Mouse (Mus musculus) limb, embryonic 13.5 days (tissue): Measurements from ENCODE around the gene Lrrc23. TPM values are rescaled to one million over a fixed set of nuclear protein-coding genes. Genes with fewer than 3 reads are reported as not detected.

Experiments
- ATAC-seq: fragments of 200-750 bp; cut with Nextera tagmentation; 2 replicates; pipeline ENCODE4 v1.8.0; 2017; ENCODE audit warnings: low read depth, moderate number of reproducible peaks, moderate TSS enrichment; ENCODE audit not compliant: low FRiP score
- H3K27ac ChIP-seq: fragments of 300-500 bp; sonication (generic); 2 replicates; pipeline ENCODE4 v1.5.1; 2015; ENCODE audit warnings: inconsistent platforms, mild to moderate bottlenecking, moderate library complexity
- H3K27me3 ChIP-seq: fragments of 300-500 bp; sonication (generic); 2 replicates; pipeline ENCODE4 v1.6.1; 2015; ENCODE audit warnings: mild to moderate bottlenecking, inconsistent platforms
- H3K36me3 ChIP-seq: fragments of 300-500 bp; sonication (generic); 2 replicates; pipeline ENCODE4 v1.6.1; 2015; ENCODE audit warnings: inconsistent platforms, mild to moderate bottlenecking, moderate library complexity
- H3K4me1 ChIP-seq: fragments of 300-500 bp; sonication (generic); 2 replicates; pipeline ENCODE4 v1.6.1; 2015; ENCODE audit warnings: inconsistent platforms
- H3K4me2 ChIP-seq: fragments of 300-500 bp; sonication (generic); replicated peaks from 2 replicates; pipeline ENCODE4 v1.6.1; 2015; ENCODE audit warnings: inconsistent platforms, mild to moderate bottlenecking, moderate library complexity
- H3K4me3 ChIP-seq: fragments of 300-500 bp; sonication (generic); 2 replicates; pipeline ENCODE4 v1.5.1; 2015; ENCODE audit warnings: moderate library complexity, mild to moderate bottlenecking, inconsistent platforms
- H3K9ac ChIP-seq: fragments of 300-500 bp; sonication (generic); 2 replicates; pipeline ENCODE4 v1.6.1; 2015; ENCODE audit warnings: mild to moderate bottlenecking, inconsistent platforms
- H3K9me3 ChIP-seq: fragments of 300-500 bp; sonication (generic); 2 replicates; pipeline ENCODE4 v1.6.1; 2016; ENCODE audit warnings: inconsistent platforms
- WGBS: fragments of 180-500 bp; shearing (Covaris S2); methylation state at CpG from one replicate; pipeline ENCODE4 v1.1.7; 2015; 5-methylcytosine and 5-hydroxymethylcytosine counted together
- polyA plus RNA-seq: library from polyadenylated mRNA; unstranded; fragments of >200 nt; fragmentation: Nextera tagmentation; extraction: Ambion mirVana; gene quantifications from 2 replicates; pipeline ENCODE4 v1.2.1, GENCODE M21; 2015

The Lrrc23 gene
- polyA plus RNA-seq, 1 experiment from 2014 or later = 0.59 TPM

- no peak for ATAC-seq
Measured at GRCm38 (mm10) chr6:124759259-124759658, 20.3 kb downstream of the Lrrc23 start.

GRCm38 (mm10) chr6:124758849-124759232, 20.7 kb downstream of the Lrrc23 start:
- H3K4me3 ChIP-seq = peak overlapping the region; percentile 79; the same call in 1 of the 2 replicates
- no peaks in the 10 kb centered on the region for H3K9me3 ChIP-seq
- H3K4me2 ChIP-seq = peak overlapping the region; percentile 90
- 57% methylated on average over 2 of the region's 2 CpGs for WGBS
- peaks cover 42% of the 10 kb centered on the region for H3K4me1 ChIP-seq
- H3K36me3 ChIP-seq = no peaks in the 10 kb centered on the region; the same call in 1 of the 2 replicates
- H3K9ac ChIP-seq = peak overlapping the region; percentile 55
- H3K27ac ChIP-seq = peak overlapping the region; percentile 99
- ATAC-seq = no peak
- H3K27me3 ChIP-seq = peaks cover 27% of the 10 kb centered on the region; the same call in 1 of the 2 replicates

More at GRCm38 (mm10) chr6:124759259-124759658, 20.3 kb downstream of the Lrrc23 start:
- Histone ChIP-seq H3K4me1 (peaks cover 38% of the 10 kb centered on the region), H3K4me2 (peak overlapping the region; percentile 90), H3K27ac (peak overlapping the region; percentile 99), H3K9me3 (no peaks in the 10 kb centered on the region), H3K36me3 (no peaks in the 10 kb centered on the region; the same call in 1 of the 2 replicates), H3K4me3 (peak overlapping the region; percentile 79; the same call in 1 of the 2 replicates), H3K27me3 (peaks cover 31% of the 10 kb centered on the region; the same call in 1 of the 2 replicates), H3K9ac (peak overlapping the region; percentile 55)
- 1% methylated on average over 5 of the region's 5 CpGs for WGBS

GRCm38 (mm10) chr6:124757909-124758848, 21.3 kb downstream of the Lrrc23 start:
- 38% methylated on average over 5 of the region's 5 CpGs for WGBS
- peak overlapping the region; percentile 94 for H3K9ac ChIP-seq
- H3K4me2 ChIP-seq = peak overlapping the region; percentile 90
- H3K27me3 ChIP-seq = peaks cover 21% of the 10 kb centered on the region; the same call in 1 of the 2 replicates
- H3K4me1 ChIP-seq = peaks cover 48% of the 10 kb centered on the region
- peak overlapping the region; percentile 99 for H3K27ac ChIP-seq
- no peak; the same call in 1 of the 2 replicates for ATAC-seq
- peaks cover under 1% of the 10 kb centered on the region; the same call in 1 of the 2 replicates for H3K36me3 ChIP-seq
- peak overlapping the region; percentile 79 for H3K4me3 ChIP-seq
- H3K9me3 ChIP-seq = no peaks in the 10 kb centered on the region

GRCm38 (mm10) chr6:124757351-124757880, 22.1 kb downstream of the Lrrc23 start:
- H3K4me1 ChIP-seq = peaks cover 51% of the 10 kb centered on the region
- H3K9me3 ChIP-seq = no peaks in the 10 kb centered on the region
- H3K36me3 ChIP-seq = peaks cover 8% of the 10 kb centered on the region; the same call in 1 of the 2 replicates
- 10% methylated on average over 5 of the region's 5 CpGs for WGBS
- ATAC-seq = no peak
- H3K27me3 ChIP-seq = peaks cover 14% of the 10 kb centered on the region; the same call in 1 of the 2 replicates
- H3K4me2 ChIP-seq = peak overlapping the region; percentile 90
- H3K4me3 ChIP-seq = peak overlapping the region; percentile 79
- H3K9ac ChIP-seq = peak overlapping the region; percentile 94
- H3K27ac ChIP-seq = peak overlapping the region; percentile 99

GRCm38 (mm10) chr6:124756652-124757350, 22.7 kb downstream of the Lrrc23 start:
- Histone ChIP-seq H3K9ac (peak overlapping the region; percentile 94), H3K27me3 (peaks cover 12% of the 10 kb centered on the region; the same call in 1 of the 2 replicates), H3K9me3 (no peaks in the 10 kb centered on the region), H3K27ac (peak overlapping the region; percentile 99), H3K4me1 (peaks cover 51% of the 10 kb centered on the region), H3K4me2 (peak overlapping the region; percentile 90), H3K4me3 (peak overlapping the region; percentile 79), H3K36me3 (peaks cover 13% of the 10 kb centered on the region; the same call in 1 of the 2 replicates)
- peak; percentile 78 for ATAC-seq
- WGBS = 1% methylated on average over 50 of the region's 54 CpGs

- H3K9me3 ChIP-seq = no peaks in the 10 kb centered on the region
- H3K27me3 ChIP-seq = peaks cover 6% of the 10 kb centered on the region; the same call in 1 of the 2 replicates
- peak within 1 kb of the TSS; percentile 79 for H3K4me3 ChIP-seq
- peaks cover 51% of the 10 kb centered on the region for H3K4me1 ChIP-seq
- ATAC-seq = peak; percentile 54; the same call in 1 of the 2 replicates
- 0% methylated on average over 59 of the region's 100 CpGs for WGBS
- peak within 1 kb of the TSS; percentile 99 for H3K27ac ChIP-seq
- peak within 1 kb of the TSS; percentile 90 for H3K4me2 ChIP-seq
- peaks cover 13% of the 10 kb centered on the region; the same call in 1 of the 2 replicates for H3K36me3 ChIP-seq
- H3K9ac ChIP-seq = peak within 1 kb of the TSS; percentile 94
Measured at GRCm38 (mm10) chr6:124755831-124756595, 23.5 kb downstream of the Lrrc23 start, which contains the start of the genes Gm45234 and Atn1. Gene Gm45234, minus strand, starts transcription at chr6:124756021. Gene Atn1, minus strand, starts transcription at chr6:124756524.

GRCm38 (mm10) chr6:124755306-124755705, 24.2 kb downstream of the Lrrc23 start:
- peak overlapping the region; percentile 94 for H3K9ac ChIP-seq
- H3K4me1 ChIP-seq = peaks cover 51% of the 10 kb centered on the region
- H3K4me3 ChIP-seq = peak overlapping the region; percentile 79
- peak overlapping the region; percentile 99 for H3K27ac ChIP-seq
- WGBS = 3% methylated on average over 3 of the region's 3 CpGs
- ATAC-seq = no peak
- peaks cover 4% of the 10 kb centered on the region; the same call in 1 of the 2 replicates for H3K27me3 ChIP-seq
- H3K9me3 ChIP-seq = no peaks in the 10 kb centered on the region
- peaks cover 13% of the 10 kb centered on the region; the same call in 1 of the 2 replicates for H3K36me3 ChIP-seq
- peak overlapping the region; percentile 90 for H3K4me2 ChIP-seq

- Histone ChIP-seq H3K4me1 (peaks cover 43% of the 10 kb centered on the region), H3K4me3 (no peak overlapping the region), H3K4me2 (peak overlapping the region; percentile 90; the same call in 1 of the 2 replicates), H3K9me3 (no peaks in the 10 kb centered on the region), H3K27ac (no peak overlapping the region), H3K36me3 (peaks cover 26% of the 10 kb centered on the region), H3K27me3 (no peaks in the 10 kb centered on the region), H3K9ac (no peak overlapping the region)
- no peak for ATAC-seq
- WGBS = 79% methylated on average over 2 of the region's 2 CpGs
Measured at GRCm38 (mm10) chr6:124753861-124754260, 25.7 kb downstream of the Lrrc23 start.

- no peak for ATAC-seq
- WGBS = 86% methylated on average over 8 of the region's 8 CpGs
- no peaks in the 10 kb centered on the region for H3K27me3 ChIP-seq
- no peak overlapping the region for H3K9ac ChIP-seq
- H3K27ac ChIP-seq = no peak overlapping the region
- peaks cover 40% of the 10 kb centered on the region for H3K4me1 ChIP-seq
- no peak overlapping the region for H3K4me2 ChIP-seq
- peaks cover 52% of the 10 kb centered on the region for H3K36me3 ChIP-seq
- no peak overlapping the region for H3K4me3 ChIP-seq
- H3K9me3 ChIP-seq = no peaks in the 10 kb centered on the region
Measured at GRCm38 (mm10) chr6:124750405-124750804, 29.1 kb downstream of the Lrrc23 start.

GRCm38 (mm10) chr6:124746654-124747632, 32.6 kb downstream of the Lrrc23 start:
- H3K9ac ChIP-seq = peak overlapping the region; percentile 84; the same call in 1 of the 2 replicates
- no peak overlapping the region; the same call in 1 of the 2 replicates for H3K27ac ChIP-seq
- peak overlapping the region; percentile 94 for H3K4me2 ChIP-seq
- peaks cover 28% of the 10 kb centered on the region for H3K4me1 ChIP-seq
- H3K36me3 ChIP-seq = peaks cover 67% of the 10 kb centered on the region
- H3K27me3 ChIP-seq = no peaks in the 10 kb centered on the region
- WGBS = 90% methylated on average over 7 of the region's 7 CpGs
- H3K4me3 ChIP-seq = peak overlapping the region; percentile 54
- no peaks in the 10 kb centered on the region for H3K9me3 ChIP-seq
- no peak for ATAC-seq
